Mouse (Mus musculus): ENCODE measurements around the gene Exoc5.

The Exoc5 gene

DNA sequence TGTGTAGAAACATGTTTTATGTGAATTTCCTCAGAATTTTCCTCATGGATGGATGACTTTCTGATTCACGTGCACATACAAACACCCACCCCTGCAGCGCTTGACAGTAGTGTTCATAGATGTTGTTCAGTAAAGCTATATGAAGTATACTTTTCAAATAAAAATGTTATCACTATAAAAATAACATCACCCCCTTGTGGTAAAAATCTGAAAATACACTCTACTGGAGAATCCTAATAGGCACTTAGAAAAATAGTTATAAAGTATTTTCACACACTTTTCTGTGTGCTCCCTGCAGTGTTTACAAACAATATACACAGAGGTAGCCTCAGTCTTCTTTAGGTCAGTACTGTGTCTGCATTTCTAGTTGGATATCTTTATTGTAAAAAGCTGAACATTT is 58.5 kb downstream of the Exoc5 start:
- no peak for DNase-seq (ENCODE audit: low read depth, low spot score)

DNA sequence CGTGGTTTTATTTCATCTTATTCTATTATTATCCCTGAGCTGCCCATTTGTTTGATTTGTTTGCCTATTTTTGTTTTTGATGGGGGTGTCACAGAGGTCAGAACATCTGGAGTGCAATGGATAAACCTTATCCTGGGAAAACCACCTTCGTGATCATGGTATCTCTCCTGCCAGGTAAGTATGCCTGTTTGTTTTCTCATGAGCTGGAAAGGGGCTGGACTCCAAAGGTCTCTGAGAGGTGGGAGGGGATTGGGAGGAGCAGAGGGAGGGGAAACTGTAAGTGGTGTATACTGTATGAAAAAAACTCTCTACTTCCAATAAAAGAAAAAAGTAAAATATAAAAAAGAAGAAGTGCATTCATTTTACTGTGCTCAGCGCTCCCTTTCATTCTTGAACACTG is 64.8 kb downstream of the Exoc5 start:
- no peak for DNase-seq (ENCODE audit: low read depth, low spot score)

DNA sequence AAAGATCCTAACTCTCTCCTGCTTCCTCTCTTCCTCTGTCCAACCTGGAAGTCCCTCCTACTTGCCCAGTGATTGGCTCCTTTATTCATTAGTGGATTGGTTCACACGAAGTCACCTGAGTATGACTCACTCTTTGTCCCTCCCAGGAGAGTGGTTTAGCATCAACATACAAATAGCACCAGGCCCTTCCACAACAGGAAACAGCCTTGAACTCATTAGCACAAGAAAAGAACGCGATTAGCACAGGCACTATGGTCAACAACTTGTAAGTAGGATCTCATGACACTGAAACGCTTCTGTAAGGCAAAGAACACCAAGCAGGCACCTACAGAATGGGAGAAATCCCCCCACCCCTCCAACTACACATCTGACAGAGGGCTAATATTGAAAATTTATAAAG is 67.7 kb downstream of the Exoc5 start:
- DNase-seq (ENCODE audit: low read depth, low spot score), result peak; percentile 99

DNA sequence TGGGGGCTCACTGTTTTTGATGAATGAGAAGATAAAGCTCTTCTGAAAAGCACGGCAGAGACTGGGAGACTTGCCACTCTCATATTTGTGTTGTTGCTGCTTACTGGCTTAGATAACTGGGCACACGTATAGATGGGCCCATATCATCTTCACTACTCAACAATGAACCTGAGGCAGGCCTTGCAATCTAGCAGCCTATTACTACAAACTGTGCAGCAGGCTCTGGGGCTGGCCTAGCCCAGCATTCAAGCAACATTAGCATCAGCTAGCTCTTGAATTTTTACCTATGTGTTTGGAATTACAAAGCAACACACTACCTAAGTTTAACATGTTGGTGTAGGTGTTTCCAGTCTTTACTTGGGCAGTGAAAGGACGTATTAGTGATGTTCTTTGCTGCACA is 72.6 kb downstream of the Exoc5 start:
- DNase-seq (ENCODE audit: low read depth, low spot score), result no peak

DNA sequence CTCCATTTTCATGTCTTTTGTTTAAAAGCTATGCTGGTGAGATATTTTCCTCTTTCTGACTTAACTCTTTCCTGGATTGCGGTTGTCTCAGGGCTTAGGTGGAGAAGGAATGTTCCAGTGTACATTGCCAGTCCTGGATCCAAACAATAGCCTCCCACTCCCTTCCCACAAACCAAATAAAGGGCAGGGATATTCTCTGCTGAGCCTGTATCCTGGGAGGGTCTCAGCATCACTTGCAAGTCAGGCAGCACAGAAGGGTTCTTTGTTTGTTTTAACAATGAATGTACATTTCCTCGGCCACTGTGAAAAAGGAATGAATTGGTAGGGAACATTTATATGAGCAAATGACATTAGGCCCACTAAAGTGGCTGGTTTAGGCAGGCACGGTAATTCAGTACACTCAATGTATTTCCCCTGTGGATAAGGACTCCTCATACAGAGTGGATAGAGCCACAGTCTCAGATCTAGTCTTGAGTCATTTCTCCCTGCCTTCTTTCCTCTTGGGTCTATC is 74.3 kb downstream of the Exoc5 start:
- DNase-seq (ENCODE audit: low read depth, low spot score), result no peak

DNA sequence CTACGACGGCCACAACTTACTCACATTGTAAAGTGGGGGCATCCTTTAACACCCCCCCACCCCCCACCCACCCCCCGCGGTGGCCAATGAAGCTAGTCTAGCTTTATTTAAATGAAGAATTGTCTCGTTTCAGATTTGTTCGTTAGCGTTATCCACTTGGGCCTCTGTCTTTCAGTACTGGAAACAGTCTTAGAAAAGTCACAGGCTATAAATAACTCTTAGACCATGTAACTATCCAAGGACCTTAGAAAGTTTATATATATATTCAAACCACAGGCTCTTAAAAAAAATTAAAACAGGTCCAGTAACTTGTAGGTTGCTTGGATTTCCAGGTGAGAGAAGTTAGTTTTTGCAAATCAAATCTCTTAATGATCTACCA is 75.3 kb downstream of the Exoc5 start:
- DNase-seq (ENCODE audit: low read depth, low spot score), result no peak

DNA sequence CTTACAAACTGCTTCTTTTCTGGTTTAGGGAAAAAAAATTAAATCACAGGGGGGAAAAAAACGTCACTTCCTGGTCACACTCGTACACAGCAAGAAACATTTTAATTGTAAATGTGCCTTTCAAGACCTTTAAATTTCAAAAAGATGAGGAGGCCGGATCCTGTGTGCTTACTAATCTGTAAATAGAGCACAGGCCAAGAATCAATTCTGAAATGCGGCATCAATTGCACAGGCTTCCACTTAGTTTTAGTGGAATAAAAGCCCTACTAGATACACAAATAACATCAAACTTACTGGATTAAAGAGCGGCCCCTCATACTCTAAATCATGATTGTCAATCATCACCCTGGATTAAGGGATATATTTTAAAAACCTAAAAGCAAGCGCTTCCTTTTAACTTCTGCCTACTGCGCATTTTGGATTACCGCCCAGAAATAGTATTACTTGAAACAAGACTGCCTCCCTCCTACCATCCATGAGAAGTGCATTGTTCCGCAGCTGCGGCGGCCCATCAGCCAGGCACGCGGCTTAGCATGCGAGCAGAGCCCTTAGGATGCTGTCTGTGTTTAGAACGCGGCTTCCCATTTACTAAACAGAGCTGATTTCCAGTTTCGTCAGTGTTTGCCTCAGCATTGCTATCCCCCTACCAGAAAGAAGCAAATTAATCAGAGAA is 75.8 kb downstream of the Exoc5 start:
- DNase-seq (ENCODE audit: low read depth, low spot score), result peak; percentile 74

DNA sequence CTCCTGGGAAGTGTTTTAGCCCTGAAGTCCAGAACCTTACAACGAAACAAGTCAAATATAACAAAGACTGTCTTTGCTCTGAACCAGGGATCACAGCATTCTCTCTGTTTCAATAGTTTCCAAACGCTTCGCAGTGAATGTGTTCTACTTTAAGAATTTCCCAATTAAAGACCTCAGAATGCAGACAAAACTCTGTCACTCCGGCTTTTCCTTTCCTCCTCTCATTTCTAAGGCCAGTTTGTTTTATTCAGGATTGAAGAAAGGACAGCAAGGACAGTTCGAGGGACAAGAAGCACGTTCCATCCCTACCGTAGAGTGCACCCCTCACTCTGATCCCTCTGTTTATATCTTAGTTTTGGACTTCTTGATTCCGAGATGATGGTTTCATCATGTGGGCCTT is 76.6 kb downstream of the Exoc5 start:
- no peak for DNase-seq (ENCODE audit: low read depth, low spot score)

DNA sequence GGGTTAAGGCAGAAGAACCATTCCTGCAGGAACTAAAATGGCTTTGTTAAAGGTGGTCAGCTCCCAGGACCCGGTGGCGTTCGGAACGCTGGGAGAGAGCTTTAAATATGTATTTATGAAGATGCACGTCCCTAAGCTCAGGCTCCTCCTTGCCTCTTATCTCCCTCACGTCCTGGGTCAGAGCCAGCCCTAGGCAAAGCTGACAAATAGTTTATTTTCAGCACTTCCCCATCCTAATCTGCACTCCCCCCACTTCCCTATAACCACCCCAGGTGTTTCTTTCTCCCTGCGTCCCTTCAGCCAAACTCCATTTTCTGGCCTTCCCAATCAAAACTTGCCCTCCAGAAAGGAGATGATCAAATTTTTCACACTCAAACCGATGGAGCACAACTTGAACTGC is 80.2 kb downstream of the Exoc5 start:
- no peak for DNase-seq (ENCODE audit: low read depth, low spot score)

DNA sequence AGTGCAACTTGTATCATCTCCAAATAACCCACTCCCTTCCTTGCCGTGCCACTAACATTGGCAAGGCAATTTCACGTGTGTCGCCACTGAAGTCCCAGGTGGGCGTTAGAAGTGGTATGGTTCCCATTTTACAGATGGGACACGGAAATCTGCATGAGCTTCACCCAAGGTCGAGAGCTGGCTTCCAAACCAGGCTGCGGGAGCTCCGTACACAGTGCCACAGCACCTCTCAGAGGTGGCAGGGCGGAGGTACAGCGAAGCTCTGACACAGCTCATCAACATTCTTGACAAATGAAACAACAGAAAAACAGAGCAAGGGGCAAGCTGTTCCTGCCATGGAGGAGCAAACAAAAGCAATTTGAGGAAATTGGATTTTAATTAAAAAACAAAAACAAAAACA is 80.8 kb downstream of the Exoc5 start:
- peak; percentile 44 for DNase-seq (ENCODE audit: low read depth, low spot score)

DNA sequence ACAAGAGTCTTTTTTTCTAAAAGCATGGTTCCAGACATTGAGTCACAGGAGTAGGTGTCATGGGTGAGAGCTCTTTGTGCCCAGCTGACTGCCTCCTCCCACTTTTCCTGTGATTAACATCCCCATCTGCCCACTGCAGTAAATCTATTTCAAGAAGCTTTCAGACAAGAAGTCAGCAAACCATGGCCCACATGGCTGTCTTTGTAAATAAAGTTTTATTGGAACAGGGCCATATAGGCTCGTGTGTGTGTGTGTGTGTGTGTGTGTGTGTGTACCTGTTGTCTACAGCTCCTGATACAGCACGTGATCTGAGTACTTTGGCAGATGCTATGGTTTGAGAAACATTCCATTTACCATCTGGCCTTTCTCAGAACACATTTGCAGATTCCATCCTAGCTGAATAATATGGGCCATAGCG is 87.5 kb downstream of the Exoc5 start:
- DNase-seq (ENCODE audit: low read depth, low spot score), result no peak

DNA sequence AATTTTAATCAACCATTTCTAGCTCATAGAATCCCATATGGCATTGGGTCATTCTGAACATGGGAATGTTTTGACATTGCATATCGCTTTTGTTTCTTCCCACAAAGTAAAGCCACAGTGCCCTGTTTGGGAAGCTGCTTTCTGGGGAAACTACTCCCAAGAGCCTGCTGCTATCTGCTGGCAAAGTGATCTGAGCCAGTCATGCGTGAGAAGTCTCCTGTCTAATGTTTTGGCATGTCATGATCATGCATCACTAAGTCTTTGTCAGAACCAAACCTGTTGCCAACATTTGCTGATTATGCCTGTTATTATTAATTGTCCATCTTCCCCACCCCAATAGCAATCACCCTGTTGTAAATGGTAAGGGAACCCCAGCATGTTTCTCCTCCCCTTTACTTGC is 94.9 kb downstream of the Exoc5 start:
- DNase-seq (ENCODE audit: low read depth, low spot score), result no peak

DNA sequence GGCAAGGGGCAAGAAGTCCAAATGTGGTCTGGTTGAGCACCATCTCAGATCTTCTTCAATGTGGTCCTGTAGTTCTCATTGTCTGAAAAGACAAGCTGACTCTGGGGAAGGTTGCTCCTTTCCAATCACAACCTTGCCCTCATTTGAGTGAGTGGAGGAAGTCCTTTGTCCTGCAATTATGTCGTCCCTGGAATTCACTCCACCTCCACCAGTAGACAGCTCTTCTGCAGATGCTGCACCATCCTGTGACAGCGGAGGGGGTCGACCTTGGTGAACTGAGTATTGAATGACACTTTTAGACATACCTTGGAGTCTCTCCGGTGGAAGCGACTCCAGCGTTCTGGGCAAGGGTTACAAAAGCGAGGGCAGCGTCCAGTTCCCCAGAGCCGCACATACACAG is 97.8 kb downstream of the Exoc5 start:
- peak; percentile 67 for DNase-seq (ENCODE audit: low read depth, low spot score)

All from ES-CJ7 (cell line).